Mouse (Mus musculus) spleen, adult 18-20 months (tissue): ENCODE measurements around the gene Trim43c.
"Not testable (repeated sequence)": the region's sequence is repeated elsewhere in the genome, so short reads cannot be mapped to it uniquely, and the experiment has no call there.

Experiments
- DNase-seq, 2 experiments: peaks; one replicate each; pipeline ENCODE4 v3.0.0; 2022; ENCODE audit warnings: mixed read lengths in 2 of 2

Trim43c gene

DNA sequence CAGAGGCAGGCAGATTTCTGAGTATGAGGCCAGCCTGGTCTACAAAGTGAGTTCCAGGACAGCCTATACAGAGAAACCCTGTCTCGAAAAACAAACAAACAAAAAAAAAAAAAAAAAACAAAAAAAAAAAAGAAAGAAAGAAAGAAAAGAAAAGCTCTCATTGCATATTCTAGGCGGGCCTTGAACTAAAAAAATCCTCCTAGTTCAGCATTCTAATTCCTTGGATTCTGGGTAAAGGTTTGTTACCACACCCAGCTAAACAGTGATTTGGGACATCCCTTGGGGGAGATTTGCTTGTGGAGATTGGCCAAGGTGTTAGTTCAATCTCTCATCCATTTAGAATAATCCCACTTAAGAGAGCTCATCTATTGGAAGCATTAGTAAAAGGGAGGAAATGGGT is at the start of gene Trim43c:
Gene Trim43c, plus strand, starts transcription at position 301 of the 400 bp plus-strand sequence.
- DNase-seq = not testable (repeated sequence)

- not testable (repeated sequence) for DNase-seq
Measured at GRCm38 (mm10) chr9:88853072-88853471, 14.1 kb downstream of the Trim43c start.

DNA sequence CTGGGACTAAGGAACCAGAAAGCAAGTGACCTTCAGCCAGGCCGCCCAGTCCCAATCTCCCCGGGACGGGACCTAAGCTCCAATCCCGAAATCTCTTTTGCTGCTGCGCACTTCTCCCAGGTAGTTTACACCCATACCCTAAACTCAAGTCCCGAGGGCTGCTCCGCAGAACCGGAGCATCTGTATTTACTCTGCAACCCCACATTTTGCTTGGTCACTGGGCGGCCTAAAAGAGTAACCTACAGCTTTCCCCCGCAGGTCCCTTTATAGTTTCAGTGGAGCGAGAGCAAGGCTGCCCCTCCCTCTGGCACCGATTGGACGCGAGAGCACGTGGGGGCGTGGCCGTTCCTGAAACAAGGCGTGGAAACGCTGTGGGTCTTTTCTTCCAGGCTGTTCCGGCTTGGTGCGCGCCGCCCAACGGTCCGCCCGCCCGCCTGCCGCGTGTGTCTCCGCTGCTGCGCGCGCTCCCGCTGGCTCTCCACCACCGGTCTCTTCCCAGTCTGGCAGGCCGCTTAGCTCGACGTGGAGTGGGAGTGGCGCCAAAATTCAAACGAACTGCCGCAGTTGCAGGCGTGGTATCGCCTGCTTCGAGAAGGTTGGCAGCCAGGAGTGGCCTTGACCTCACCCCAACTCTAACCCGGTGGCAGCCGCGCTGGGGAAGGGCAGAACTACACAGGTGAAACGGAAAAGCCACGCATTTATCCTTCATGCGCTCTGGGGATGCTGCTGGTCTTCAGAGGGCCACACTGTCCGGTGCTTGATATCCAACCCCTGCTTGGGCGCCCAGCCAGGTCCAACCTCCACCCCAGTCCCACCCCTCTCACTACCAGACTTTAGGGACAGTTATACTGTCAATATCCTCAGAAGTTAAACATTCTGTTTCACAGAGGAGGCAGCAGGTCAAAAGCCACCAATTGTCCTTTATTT is 19.9 kb downstream of the Trim43c start:
- peak; percentile 48 to 55 for DNase-seq
